Mouse (Mus musculus) liver, embryonic 14.5 days (tissue): ENCODE data around the gene Psme4. TPM values are rescaled to one million over a fixed set of nuclear protein-coding genes. Genes with fewer than 3 reads are reported as not detected.

Source experiments
- ATAC-seq: fragments of 200-750 bp; cut with Nextera tagmentation; 2 replicates; pipeline ENCODE4 v1.8.0; 2017; ENCODE audit warnings: moderate number of reproducible peaks, mild to moderate bottlenecking, moderate library complexity; ENCODE audit not compliant: insufficient read depth
- DNase-seq, 3 experiments: peaks; one replicate each; pipeline ENCODE4 v3.0.0-alpha.2; 2012 to 2013; ENCODE audit warnings: low read depth in 3 of 3, low spot score in 3 of 3
- H3K27ac ChIP-seq: fragments of 300-500 bp; sonication (generic); 2 replicates; pipeline ENCODE4 v1.5.1; 2014; ENCODE audit warnings: moderate library complexity, mild to moderate bottlenecking, control low read depth, inconsistent platforms
- H3K27me3 ChIP-seq: fragments of 300-500 bp; sonication (generic); 2 replicates; pipeline ENCODE4 v1.6.1; 2014; ENCODE audit warnings: mild to moderate bottlenecking, low read length, moderate library complexity; ENCODE audit not compliant: control insufficient read depth, insufficient read depth
- H3K36me3 ChIP-seq: fragments of 300-500 bp; sonication (generic); replicated peaks from 2 replicates; pipeline ENCODE4 v1.6.1; 2014; ENCODE audit warnings: low read depth; ENCODE audit not compliant: control insufficient read depth, insufficient read depth
- H3K4me1 ChIP-seq, 2 experiments: fragments of 200-500 bp in 1 of 2; fragments of 300-500 bp in 1 of 2; sonication (generic) in 1 of 2; replicated peaks; 2 replicates each; pipeline ENCODE4 v1.6.1; 2012 to 2014; ENCODE audit warnings: antibody characterized with exemption in 1 of 2, inconsistent platforms in 1 of 2, low read length in 1 of 2; ENCODE audit not compliant: control insufficient read depth in 2 of 2, insufficient read depth in 2 of 2
- H3K4me2 ChIP-seq: fragments of 300-500 bp; sonication (generic); 2 replicates; pipeline ENCODE4 v1.6.1; 2014; ENCODE audit warnings: low read depth, mild to moderate bottlenecking, control low read depth, moderate library complexity
- H3K4me3 ChIP-seq, 2 experiments: fragments of 200-500 bp in 1 of 2; fragments of 300-500 bp in 1 of 2; sonication (generic) in 1 of 2; 2 replicates each; pipeline ENCODE4 v1.5.1; 2012 to 2014; ENCODE audit warnings: low read depth in 2 of 2, low read length in 2 of 2, mild to moderate bottlenecking in 2 of 2, control low read depth in 1 of 2, inconsistent platforms in 1 of 2, moderate library complexity in 1 of 2; ENCODE audit not compliant: insufficient read depth in 1 of 2
- H3K9ac ChIP-seq: fragments of 300-500 bp; sonication (generic); replicated peaks from 2 replicates; pipeline ENCODE4 v1.6.1; 2014; ENCODE audit warnings: mild to moderate bottlenecking, control low read depth, moderate library complexity
- H3K9me3 ChIP-seq: fragments of 300-500 bp; sonication (generic); 2 replicates; pipeline ENCODE4 v1.6.1; 2016; ENCODE audit warnings: low read length, mixed read lengths; ENCODE audit not compliant: control insufficient read depth
- CTCF ChIP-seq: IDR thresholded peaks from 2 replicates; pipeline ENCODE4 v1.5.1; 2016; ENCODE audit warnings: antibody characterized with exemption, low read depth, control low read depth
- EP300 ChIP-seq: IDR thresholded peaks from 2 replicates; pipeline ENCODE4 v1.6.1; 2016; ENCODE audit warnings: antibody characterized with exemption, low read depth
- WGBS: fragments of 180-500 bp; shearing (Covaris S2); extraction: QIAGEN DNeasy Blood & Tissue Kit; methylation state at CpG from one replicate; pipeline ENCODE4 v1.1.7; 2014; ENCODE audit not compliant: insufficient replicate concordance; 5-methylcytosine and 5-hydroxymethylcytosine counted together
- polyA plus RNA-seq, 2 experiments: library from polyadenylated mRNA; depleted of rRNA in 1 of 2; stranded (reverse) in 1 of 2; unstranded in 1 of 2; fragments of >200 nt; fragmentation: Nextera tagmentation in 1 of 2; extraction: Ambion mirVana in 1 of 2; gene quantifications; 2 replicates each; pipeline versions ENCODE4 v1.2.1 to v1.2.3; 2012 to 2014

Gene Psme4
- polyA plus RNA-seq, 2 experiments, result 12.8 to 15.1 TPM

DNA sequence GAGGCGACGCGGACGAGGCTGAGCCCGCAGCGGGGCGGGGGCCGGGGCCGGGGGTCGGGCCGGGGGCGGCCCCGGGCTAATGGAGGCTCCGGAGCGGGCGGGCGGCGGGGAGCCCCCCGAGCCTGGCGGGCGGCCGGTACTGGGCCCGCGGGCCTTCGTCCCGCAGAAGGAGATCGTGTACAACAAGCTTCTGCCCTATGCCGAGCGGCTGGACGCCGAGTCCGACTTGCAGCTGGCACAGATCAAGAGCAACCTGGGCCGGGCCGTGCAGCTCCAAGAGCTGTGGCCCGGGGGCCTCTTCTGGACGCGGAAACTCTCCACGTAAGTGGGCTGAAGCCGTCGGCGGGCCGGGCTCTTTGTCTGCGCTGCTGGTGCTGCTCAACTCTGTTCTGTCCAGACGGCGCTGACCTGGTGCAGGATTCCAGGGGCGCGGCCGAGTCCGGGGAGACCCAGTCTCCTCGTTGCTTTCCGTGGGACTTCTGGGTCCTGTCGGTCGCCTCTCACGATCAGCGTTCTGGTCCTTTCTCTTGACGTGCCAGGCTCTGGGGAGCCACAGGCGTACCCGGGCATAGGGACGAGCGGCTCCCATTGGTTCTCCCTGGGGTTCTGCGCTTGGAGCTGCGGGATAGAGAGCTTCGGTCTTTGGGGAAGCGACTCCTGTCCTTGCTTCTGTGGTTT is 517 bp downstream of the Psme4 start:
- H3K27me3 ChIP-seq, result no peaks in the 10 kb centered on the region
- peak overlapping the region; percentile 82 to 100 for H3K4me3 ChIP-seq
- H3K4me2 ChIP-seq, result peak overlapping the region; percentile 79
- under 1% methylated on average over 62 of the region's 64 CpGs for WGBS
- peak overlapping the region; percentile 90 for H3K27ac ChIP-seq
- H3K36me3 ChIP-seq, result no peaks in the 10 kb centered on the region
- peak; percentile 41 to 64 (median 45) for DNase-seq
- ATAC-seq, result peak; percentile 73
- peak overlapping the region; percentile 99 for H3K9ac ChIP-seq
- TF ChIP-seq CTCF (no peak), EP300 (no peak)
- no peaks in the 10 kb centered on the region for H3K9me3 ChIP-seq
- peaks cover 15 to 16% of the 10 kb centered on the region in 2 experiments for H3K4me1 ChIP-seq

DNA sequence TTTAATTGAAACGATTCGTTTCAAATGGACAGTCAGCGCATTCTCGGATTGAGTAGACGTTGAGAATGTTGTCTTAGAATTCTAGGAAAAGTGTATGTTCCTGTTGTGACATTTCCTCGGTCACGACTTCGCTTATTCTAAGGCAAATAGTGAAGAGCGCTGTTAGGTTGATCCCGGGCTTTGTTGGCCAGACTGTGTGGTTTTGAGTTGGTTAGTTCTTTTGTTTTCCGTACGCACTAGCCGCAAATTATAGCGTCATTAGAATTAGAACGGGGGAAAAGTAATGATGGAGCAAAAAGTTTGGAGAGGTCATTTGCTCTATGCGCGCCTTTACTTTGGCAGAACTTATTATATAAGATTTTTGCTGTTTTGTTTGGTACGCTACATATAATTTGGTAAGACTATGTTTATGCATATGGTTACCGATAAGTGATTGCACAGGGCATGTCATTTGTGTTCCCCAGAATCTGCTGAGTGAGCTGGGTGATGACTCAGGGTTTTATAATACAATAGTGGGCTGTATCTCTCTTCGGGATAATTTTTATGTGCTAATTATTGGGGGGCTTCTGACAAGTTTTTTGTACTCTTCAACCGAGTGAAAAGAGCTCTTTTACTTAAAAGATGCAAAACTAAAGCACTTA is 1.4 kb downstream of the Psme4 start:
- Histone ChIP-seq H3K27me3 (no peaks in the 10 kb centered on the region), H3K4me1 (peaks cover 18 to 21% of the 10 kb centered on the region in 2 experiments), H3K36me3 (no peaks in the 10 kb centered on the region), H3K27ac (peak overlapping the region; percentile 90), H3K4me2 (peak overlapping the region; percentile 79), H3K4me3 (peak overlapping the region; percentile 82 to 100), H3K9ac (peak overlapping the region; percentile 99), H3K9me3 (no peaks in the 10 kb centered on the region)
- TF ChIP-seq CTCF, result no peak
- peak; percentile 40; the same call in 1 of the 2 replicates for ATAC-seq
- peak; percentile 54 to 66 (median 60) for DNase-seq
- WGBS, result 2% methylated on average over 21 of the region's 21 CpGs

DNA sequence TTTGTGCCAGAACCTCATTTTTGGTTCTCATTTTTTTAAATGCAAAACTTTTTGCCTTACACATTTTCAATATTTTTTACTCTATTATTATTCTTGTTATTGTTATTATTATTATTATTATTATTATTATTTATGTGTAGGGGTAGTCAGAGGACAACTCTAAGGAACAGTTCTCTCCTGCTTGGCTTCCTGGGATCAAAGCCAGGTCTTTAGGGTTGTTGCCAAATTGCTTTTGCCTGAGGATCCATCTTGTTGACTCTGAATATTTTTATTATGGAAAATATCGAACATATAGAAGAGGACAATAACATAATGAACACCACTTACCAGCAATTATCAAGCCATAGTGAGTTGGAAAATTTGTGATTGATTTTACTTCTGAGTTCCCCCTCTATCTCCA is 3.1 kb downstream of the Psme4 start:
- H3K9ac ChIP-seq, result no peak overlapping the region
- H3K4me3 ChIP-seq, result no peak overlapping the region
- H3K4me1 ChIP-seq, result peaks cover 18 to 22% of the 10 kb centered on the region in 2 experiments
- H3K36me3 ChIP-seq, result no peaks in the 10 kb centered on the region
- no peaks in the 10 kb centered on the region for H3K27me3 ChIP-seq
- H3K4me2 ChIP-seq, result no peak overlapping the region; the same call in 1 of the 2 replicates
- ATAC-seq, result no peak
- no peak for DNase-seq
- 69% methylated on average over 1 of the region's 1 CpGs for WGBS
- H3K9me3 ChIP-seq, result no peaks in the 10 kb centered on the region
- no peak for TF ChIP-seq CTCF
- no peak for TF ChIP-seq EP300
- H3K27ac ChIP-seq, result no peak overlapping the region

DNA sequence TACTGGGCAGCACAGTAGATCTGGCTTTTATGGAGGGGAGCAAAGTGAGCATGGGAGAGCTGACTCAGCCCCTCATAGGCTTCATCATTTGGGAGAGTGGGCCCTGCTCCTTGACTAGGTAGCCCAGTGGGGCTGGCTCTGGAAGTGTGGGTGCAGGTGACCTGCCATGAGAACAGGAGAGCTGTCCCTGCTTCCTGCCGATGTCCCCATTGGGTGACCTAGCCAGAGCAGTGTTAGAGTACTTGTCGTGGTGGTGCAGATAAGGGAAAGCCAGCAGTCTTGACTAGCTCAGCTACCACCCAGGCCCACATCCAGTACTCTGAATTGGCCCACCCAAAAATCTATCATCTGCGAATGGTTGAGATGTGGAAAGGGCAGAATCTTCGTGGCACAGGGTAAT is 6.0 kb downstream of the Psme4 start:
- H3K4me2 ChIP-seq, result no peak overlapping the region
- TF ChIP-seq EP300, result no peak
- TF ChIP-seq CTCF, result no peak
- 23% methylated on average over 4 of the region's 4 CpGs for whole genome bisulfite sequencing
- no peak for DNase-seq
- no peaks in the 10 kb centered on the region for H3K36me3 ChIP-seq
- H3K9me3 ChIP-seq, result no peaks in the 10 kb centered on the region
- H3K27me3 ChIP-seq, result no peaks in the 10 kb centered on the region
- no peak overlapping the region for H3K27ac ChIP-seq
- H3K4me1 ChIP-seq, result peaks cover 18 to 20% of the 10 kb centered on the region in 2 experiments
- no peak overlapping the region for H3K4me3 ChIP-seq
- peak; percentile 64 for ATAC-seq
- H3K9ac ChIP-seq, result no peak overlapping the region

DNA sequence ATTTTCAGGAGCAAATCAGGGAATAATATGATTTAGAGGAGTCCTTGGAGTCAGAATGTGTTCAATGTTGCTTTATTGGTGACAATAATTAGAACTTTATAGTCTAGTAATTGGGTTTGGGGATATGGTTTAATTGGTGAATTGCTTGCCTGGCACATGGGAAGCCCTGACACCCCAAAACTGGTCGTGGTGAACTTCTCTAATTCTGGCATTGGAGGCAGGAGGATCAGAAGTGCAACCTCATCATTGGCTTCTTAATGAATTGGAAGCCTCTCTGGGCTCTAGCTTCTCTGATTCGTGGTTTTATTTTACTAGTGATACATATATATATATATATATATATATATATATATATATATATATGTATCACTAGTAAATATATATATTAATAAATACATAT is 9.4 kb downstream of the Psme4 start:
- DNase-seq, result no peak
- H3K4me1 ChIP-seq, result peaks cover 5 to 10% of the 10 kb centered on the region in 2 experiments
- H3K4me3 ChIP-seq, result no peak overlapping the region
- H3K36me3 ChIP-seq, result no peaks in the 10 kb centered on the region
- no peak for TF ChIP-seq EP300
- no peak for TF ChIP-seq CTCF
- ATAC-seq, result no peak
- no peak overlapping the region for H3K27ac ChIP-seq
- WGBS, result 54% methylated on average over 2 of the region's 2 CpGs
- H3K4me2 ChIP-seq, result no peak overlapping the region
- H3K27me3 ChIP-seq, result no peaks in the 10 kb centered on the region
- no peaks in the 10 kb centered on the region for H3K9me3 ChIP-seq
- H3K9ac ChIP-seq, result no peak overlapping the region
